Comparison of ENCODE assay signal across 31 mouse cellular contexts in genomic region chr2:129367246-129367645, GRCm38 (mm10). TPM values are rescaled to one million over a fixed set of nuclear protein-coding genes. Genes with fewer than 3 reads are reported as not detected.
A peak's percentile ranks its signal among the peaks of the same experiment; 100 is the strongest.
DNase-seq lines count a peak whose midpoint lies in the region; ATAC-seq and TF ChIP-seq lines count a peak whose summit lies in the region.
"Had no signal": no experiment of that assay in that cellular context is flagged by ENCODE, and none has a peak within 500 bp of the region (broad histone marks: within the 10 kb centered on the region; RNA-seq: fewer than 3 reads in every experiment).

No protein-coding gene starts in this region.

- ATAC-seq in frontal cortex, adult (ENCODE audit: low TSS enrichment) = 0 out of 2 replicates have a peak, but pooled peaks have one; percentile 31
- ATAC-seq in megakaryocyte, adult 5-6 weeks (ENCODE audit: poor library complexity, severe bottlenecking) = no peak
- peak; percentile 25; the same call in 1 of the 2 replicates for ATAC-seq in megakaryocyte progenitor cell, adult 5-6 weeks (replicated peaks; ENCODE audit: poor library complexity)
- ATAC-seq: activated CD4-positive, CD25-positive, alpha-beta regulatory T cell, adult 4 months; forebrain, embryonic 14.5 days; forebrain, postnatal 0 days; hindbrain, embryonic 16.5 days; intestine, embryonic 15.5 days had no signal

- H3K4me3 ChIP-seq in megakaryocyte, embryonic 14.5 days (replicated peaks) = peak overlapping the region; percentile 59
- no peak overlapping the region for H3K4me3 ChIP-seq in cerebellum, adult 2 months (replicated peaks; ENCODE audit: insufficient read depth, low read depth, low read length)
- H3K4me3 ChIP-seq: embryonic facial prominence, embryonic 12.5 days; embryonic facial prominence, embryonic 15.5 days; heart, adult 2 months; hindbrain, embryonic 10.5 days; hindbrain, embryonic 13.5 days; intestine, embryonic 15.5 days had no signal

- DNase-seq in frontal cortex, postnatal 36 days (ENCODE audit: low spot score in 2 of 2) = no peak
- no peak for DNase-seq in cerebellum, adult 2 months
- no peak for DNase-seq in spleen, postnatal 10 days (ENCODE audit: low spot score in 2 of 2)
- DNase-seq: adrenal gland, postnatal 10 days; adrenal gland, postnatal 36 days; cerebellum, adult 11 months; cerebellum, adult 8-10 months; cerebellum, postnatal 14 days; forebrain, postnatal 0 days; gastrocnemius, postnatal 10 days; gastrocnemius, postnatal 36 days; heart, adult 2 months had no signal

- TF ChIP-seq CTCF in cerebellum, adult 2 months (IDR thresholded peaks at IDR 0.05; ENCODE audit: borderline replicate concordance, insufficient read depth, low read depth, low read length) = no peak

- no peak overlapping the region for H3K27ac ChIP-seq in cerebellum, adult 2 months (ENCODE audit: insufficient read depth, low read length)
- H3K27ac ChIP-seq: embryonic facial prominence, embryonic 12.5 days; embryonic facial prominence, embryonic 15.5 days; heart, adult 2 months; hindbrain, embryonic 10.5 days; hindbrain, embryonic 13.5 days; intestine, embryonic 15.5 days had no signal

- no peak for TF ChIP-seq POLR2A in cerebellum, adult 2 months (IDR thresholded peaks at IDR 0.05; ENCODE audit: borderline replicate concordance, insufficient read depth, low read length)

- H3K9me3 ChIP-seq in megakaryocyte, embryonic 14.5 days = no peaks in the 10 kb centered on the region
- H3K9me3 ChIP-seq: embryonic facial prominence, embryonic 12.5 days; embryonic facial prominence, embryonic 15.5 days; hindbrain, embryonic 10.5 days; hindbrain, embryonic 13.5 days; intestine, embryonic 15.5 days had no signal

- H3K27me3 ChIP-seq in megakaryocyte, embryonic 14.5 days (replicated peaks) = no peaks in the 10 kb centered on the region
- no peaks in the 10 kb centered on the region for H3K27me3 ChIP-seq in cerebellum, adult 2 months (ENCODE audit: control insufficient read depth, insufficient read depth, low read length)
- H3K27me3 ChIP-seq: CH12.LX; embryonic facial prominence, embryonic 12.5 days; embryonic facial prominence, embryonic 15.5 days; hindbrain, embryonic 13.5 days; intestine, embryonic 15.5 days had no signal

- peaks cover 93% of the 10 kb centered on the region for H3K4me1 ChIP-seq in megakaryocyte, embryonic 14.5 days
- no peaks in the 10 kb centered on the region for H3K4me1 ChIP-seq in cerebellum, adult 2 months (ENCODE audit: control insufficient read depth, insufficient read depth, low read length)
- H3K4me1 ChIP-seq: embryonic facial prominence, embryonic 12.5 days; embryonic facial prominence, embryonic 15.5 days; hindbrain, embryonic 10.5 days; hindbrain, embryonic 13.5 days; intestine, embryonic 15.5 days had no signal

- H3K36me3 ChIP-seq in megakaryocyte, embryonic 14.5 days (replicated peaks; ENCODE audit: low read length) = peaks cover 54% of the 10 kb centered on the region
- H3K36me3 ChIP-seq: embryonic facial prominence, embryonic 12.5 days; embryonic facial prominence, embryonic 15.5 days; hindbrain, embryonic 10.5 days; hindbrain, embryonic 13.5 days; intestine, embryonic 15.5 days had no signal

- whole genome bisulfite sequencing in cerebellum, adult 2 months = 49% methylated on average over 5 of the region's 5 CpGs

RNA-seq across cellular contexts. Expression of gene Il1b, which starts 3.7 kb away (rescaled TPM):
- 2.2 and 4.8 TPM in 2 replicates for polyA plus RNA-seq in megakaryocyte, embryonic 14.5 days (2012; ENCODE audit: insufficient read depth, low replicate concordance)
- total RNA-seq in megakaryocyte, adult 5-6 weeks (2015) = 25.9 and 27.7 TPM in 2 replicates
- total RNA-seq in megakaryocyte, adult 5-6 weeks (2017) = 15.8 and 16.8 TPM in 2 replicates
- 1.4 and 1.8 TPM in 2 replicates for total RNA-seq in megakaryocyte progenitor cell, adult 5-6 weeks (2015)
- total RNA-seq in megakaryocyte progenitor cell, adult 5-6 weeks (2017) = 0.37 and 0.96 TPM in 2 replicates
- 0.08 and 0.15 TPM in 2 replicates for polyA plus RNA-seq in cerebellum, adult 2 months (2012; rRNA removed)
- total RNA-seq: forebrain, postnatal 0 days; gastrocnemius, adult 18-20 months; gastrocnemius, postnatal 36 days; heart, postnatal 25 days had no signal
- polyA plus RNA-seq: activated CD4-positive, CD25-positive, alpha-beta regulatory T cell, adult 4 months; embryonic facial prominence, embryonic 12.5 days; forebrain, embryonic 11.5 days; forebrain, embryonic 14.5 days; heart, embryonic 11.5 days; hindbrain, embryonic 10.5 days; hindbrain, embryonic 13.5 days; hindbrain, embryonic 16.5 days had no signal

RNA-seq across cellular contexts. Expression of gene Il1a, which starts 57.5 kb away (rescaled TPM):
- 1.3 TPM in 1 of 2 replicates, not detected in the other for polyA plus RNA-seq in megakaryocyte, embryonic 14.5 days (2012; ENCODE audit: insufficient read depth, low replicate concordance)
- total RNA-seq in megakaryocyte, adult 5-6 weeks (2015) = not detected in 2 replicates
- 0.15 TPM in 1 of 2 replicates, not detected in the other for total RNA-seq in megakaryocyte, adult 5-6 weeks (2017)
- not detected in 2 replicates for total RNA-seq in megakaryocyte progenitor cell, adult 5-6 weeks (2015)
- total RNA-seq in megakaryocyte progenitor cell, adult 5-6 weeks (2017) = not detected in 2 replicates
- polyA plus RNA-seq in cerebellum, adult 2 months (2012; rRNA removed) = 0.16 and 0.30 TPM in 2 replicates
- total RNA-seq: common myeloid progenitor, adult 5-6 weeks; gastrocnemius, adult 18-20 months; gastrocnemius, postnatal 10 days; gastrocnemius, postnatal 36 days; granulocyte monocyte progenitor cell, adult 5-6 weeks; heart, adult 2 months; heart, postnatal 25 days had no signal
- polyA plus RNA-seq: embryonic facial prominence, embryonic 15.5 days; heart, adult 2 months; hindbrain, embryonic 10.5 days had no signal

Comparison
In these comparisons a context has a peak if more than half of its experiments do, and no peak if none do; other contexts are left out.
1. RNA of gene Il1b, which starts 3.7 kb away (total RNA-seq): 15.8 to 27.7 TPM in megakaryocyte, adult 5-6 weeks; 0.37 to 1.8 TPM in megakaryocyte progenitor cell, adult 5-6 weeks; every median in the first group is over 4 times any median in the second.